Mouse (Mus musculus) forebrain, embryonic 16.5 days (tissue): ENCODE data around the gene Kdm5b. TPM values are rescaled to one million over a fixed set of nuclear protein-coding genes. Genes with fewer than 3 reads are reported as not detected.

ENCODE experiments used
- ATAC-seq: fragments of 200-750 bp; cut with Nextera tagmentation; 2 replicates; pipeline ENCODE4 v1.8.0; 2017; ENCODE audit warnings: mild to moderate bottlenecking, moderate library complexity
- H3K27ac ChIP-seq: fragments of 300-500 bp; sonication (generic); 2 replicates; pipeline ENCODE4 v1.5.1; 2014; ENCODE audit warnings: low read length, control low read depth
- H3K27me3 ChIP-seq: fragments of 300-500 bp; sonication (generic); replicated peaks from 2 replicates; pipeline ENCODE4 v1.6.1; 2014; ENCODE audit warnings: low read length; ENCODE audit not compliant: control insufficient read depth, insufficient read depth
- H3K36me3 ChIP-seq: fragments of 300-500 bp; sonication (generic); 2 replicates; pipeline ENCODE4 v1.6.1; 2014; ENCODE audit not compliant: control insufficient read depth, insufficient read depth
- H3K4me1 ChIP-seq: fragments of 300-500 bp; sonication (generic); replicated peaks from 2 replicates; pipeline ENCODE4 v1.6.1; 2014; ENCODE audit warnings: low read length; ENCODE audit not compliant: control insufficient read depth, insufficient read depth
- H3K4me2 ChIP-seq: fragments of 300-500 bp; sonication (generic); 2 replicates; pipeline ENCODE4 v1.6.1; 2014; ENCODE audit warnings: mild to moderate bottlenecking, low read length, control low read depth
- H3K4me3 ChIP-seq: fragments of 300-500 bp; sonication (generic); replicated peaks from 2 replicates; pipeline ENCODE4 v1.5.1; 2014; ENCODE audit warnings: mild to moderate bottlenecking, low read length, control low read depth
- H3K9ac ChIP-seq: fragments of 300-500 bp; sonication (generic); replicated peaks from 2 replicates; pipeline ENCODE4 v1.6.1; 2014; ENCODE audit warnings: low read depth, low read length, control low read depth
- H3K9me3 ChIP-seq: fragments of 300-500 bp; sonication (generic); 2 replicates; pipeline ENCODE4 v1.6.1; 2016; ENCODE audit warnings: low read length; ENCODE audit not compliant: control insufficient read depth
- WGBS: fragments of 180-500 bp; shearing (Covaris S2); extraction: QIAGEN DNeasy Blood & Tissue Kit; methylation state at CpG from one replicate; pipeline ENCODE4 v1.1.7; 2014; 5-methylcytosine and 5-hydroxymethylcytosine counted together
- polyA plus RNA-seq: library from polyadenylated mRNA; unstranded; fragments of >200 nt; fragmentation: Nextera tagmentation; extraction: Ambion mirVana; gene quantifications from 2 replicates; pipeline ENCODE4 v1.2.1, GENCODE M21; 2015

The Kdm5b gene
- polyA plus RNA-seq, 1 experiment from 2014 or later, result 103 TPM

DNA sequence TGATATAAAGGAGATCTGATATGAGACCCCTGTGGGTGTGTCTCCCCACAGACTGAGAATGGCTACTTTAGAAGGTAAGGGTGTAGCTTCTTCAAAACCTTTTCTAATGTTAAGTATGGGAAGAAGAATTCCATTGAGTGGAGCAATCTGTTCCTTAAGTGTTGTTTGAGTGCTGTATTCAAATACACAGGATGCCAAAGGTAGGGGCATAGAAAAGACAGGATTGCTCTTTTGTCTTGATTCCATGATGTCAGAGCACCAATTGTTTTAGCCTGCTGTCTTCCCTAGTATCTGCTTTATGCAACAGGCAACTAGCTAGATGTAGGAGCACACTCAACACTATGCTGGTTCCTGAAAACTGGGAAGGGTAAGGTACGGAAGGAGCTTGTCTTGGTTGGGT, 24.9 kb upstream of the Kdm5b start:
- Histone ChIP-seq H3K27ac (no peak overlapping the region), H3K36me3 (no peaks in the 10 kb centered on the region), H3K4me2 (no peak overlapping the region), H3K27me3 (no peaks in the 10 kb centered on the region), H3K9me3 (no peaks in the 10 kb centered on the region), H3K4me3 (no peak overlapping the region), H3K9ac (no peak overlapping the region), H3K4me1 (0 out of 2 replicates have a peak, but pooled peaks cover 2% of the 10 kb centered on the region)
- 90% methylated on average over 1 of the region's 1 CpGs for WGBS
- ATAC-seq, result no peak

DNA sequence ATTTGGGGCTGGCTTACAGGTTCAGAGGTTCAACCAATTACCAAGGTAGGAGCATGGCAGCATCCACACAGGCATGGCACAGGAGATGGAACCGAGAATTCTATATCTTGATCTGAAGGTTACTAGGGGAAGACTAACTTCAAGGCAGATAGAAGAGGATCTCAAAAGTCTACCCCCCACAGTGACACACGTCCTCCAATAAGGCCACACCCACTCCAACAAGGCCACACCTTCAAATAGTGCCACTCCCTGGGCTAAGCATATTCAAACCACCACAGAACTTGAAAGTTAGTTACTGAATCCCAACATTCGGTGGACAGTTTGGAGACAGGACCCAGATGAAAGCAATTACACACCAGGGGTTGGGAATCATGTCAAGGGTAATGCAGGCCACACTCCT, 24.5 kb upstream of the Kdm5b start:
- H3K4me1 ChIP-seq, result 0 out of 2 replicates have a peak, but pooled peaks cover 1% of the 10 kb centered on the region
- no peaks in the 10 kb centered on the region for H3K9me3 ChIP-seq
- no peak overlapping the region for H3K9ac ChIP-seq
- H3K4me3 ChIP-seq, result no peak overlapping the region
- ATAC-seq, result no peak
- H3K36me3 ChIP-seq, result no peaks in the 10 kb centered on the region
- no peaks in the 10 kb centered on the region for H3K27me3 ChIP-seq
- H3K4me2 ChIP-seq, result no peak overlapping the region
- 68% methylated on average over 3 of the region's 3 CpGs for WGBS
- no peak overlapping the region for H3K27ac ChIP-seq

GRCm38 (mm10) chr1:134540610-134541009, 19.4 kb upstream of the Kdm5b start:
- Histone ChIP-seq H3K4me1 (no peaks in the 10 kb centered on the region), H3K9me3 (peaks cover 6% of the 10 kb centered on the region), H3K4me3 (no peak overlapping the region), H3K27me3 (no peaks in the 10 kb centered on the region), H3K4me2 (no peak overlapping the region), H3K36me3 (no peaks in the 10 kb centered on the region), H3K9ac (no peak overlapping the region), H3K27ac (no peak overlapping the region)
- WGBS, result 93% methylated on average over 10 of the region's 10 CpGs
- no peak for ATAC-seq

DNA sequence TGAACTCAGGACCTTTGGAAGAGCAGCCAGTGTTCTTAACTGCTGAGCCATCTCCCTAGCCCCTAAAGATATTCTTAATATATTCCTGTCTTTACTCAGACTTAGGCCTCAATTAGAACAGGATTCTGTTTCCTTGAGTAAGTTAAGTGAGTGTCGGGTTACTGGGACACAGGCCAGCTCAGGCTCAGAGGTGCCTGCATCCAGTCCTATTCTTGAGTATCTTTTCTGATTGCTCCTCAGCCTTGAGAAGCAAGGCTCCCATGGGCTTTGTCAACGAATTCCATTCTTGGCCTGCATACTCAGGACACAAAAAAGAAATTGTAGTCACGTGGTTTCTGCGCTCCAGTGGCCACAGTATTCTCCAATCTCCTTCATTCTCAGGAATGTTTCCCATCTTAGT, 11.7 kb upstream of the Kdm5b start:
- no peak overlapping the region for H3K4me2 ChIP-seq
- WGBS, result 49% methylated on average over 4 of the region's 4 CpGs

DNA sequence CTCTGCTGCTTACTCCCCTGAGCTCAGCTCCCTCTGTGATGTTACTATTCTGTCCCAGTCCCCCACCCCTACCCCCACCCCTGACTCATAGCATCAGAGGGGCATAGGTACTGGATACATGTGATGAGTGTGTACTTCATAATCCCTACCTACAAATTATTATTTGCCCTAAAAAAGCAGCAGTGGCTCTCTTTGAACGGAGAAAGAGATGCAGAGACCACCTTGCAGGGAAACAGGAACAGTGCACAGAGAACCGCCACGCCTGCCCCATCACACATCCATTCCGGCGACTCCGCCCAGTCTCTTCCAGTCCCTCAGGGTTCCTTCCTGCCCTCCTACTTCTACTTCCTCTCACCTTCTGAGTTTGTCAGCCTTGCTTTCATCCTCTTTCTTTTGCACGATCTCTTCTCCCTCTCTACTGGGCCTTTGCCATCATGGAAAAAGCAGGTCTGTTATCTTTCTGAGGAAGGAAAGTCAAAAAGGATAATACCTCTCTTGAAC, 10.3 kb upstream of the Kdm5b start, which contains the start of gene Mgat4e:
Gene Mgat4e (minus strand): TSS at position 51 of the 501 bp plus-strand sequence.
- peaks cover 8% of the 10 kb centered on the region for H3K9me3 ChIP-seq
- H3K4me2 ChIP-seq, result no peak within 1 kb of the TSS
- H3K36me3 ChIP-seq, result no peaks in the 10 kb centered on the region
- no peak within 1 kb of the TSS for H3K9ac ChIP-seq
- H3K4me3 ChIP-seq, result no peak within 1 kb of the TSS
- no peak within 1 kb of the TSS for H3K27ac ChIP-seq
- H3K27me3 ChIP-seq, result no peaks in the 10 kb centered on the region
- no peak for ATAC-seq
- no peaks in the 10 kb centered on the region for H3K4me1 ChIP-seq
- WGBS, result 81% methylated on average over 7 of the region's 7 CpGs

More for the DNA sequence above, 11.7 kb upstream of the Kdm5b start:
- H3K4me3 ChIP-seq, result no peak overlapping the region
- ATAC-seq, result no peak
- H3K4me1 ChIP-seq, result no peaks in the 10 kb centered on the region
- H3K27ac ChIP-seq, result no peak overlapping the region
- H3K9ac ChIP-seq, result no peak overlapping the region
- H3K36me3 ChIP-seq, result no peaks in the 10 kb centered on the region
- no peaks in the 10 kb centered on the region for H3K27me3 ChIP-seq
- peaks cover 8% of the 10 kb centered on the region for H3K9me3 ChIP-seq

DNA sequence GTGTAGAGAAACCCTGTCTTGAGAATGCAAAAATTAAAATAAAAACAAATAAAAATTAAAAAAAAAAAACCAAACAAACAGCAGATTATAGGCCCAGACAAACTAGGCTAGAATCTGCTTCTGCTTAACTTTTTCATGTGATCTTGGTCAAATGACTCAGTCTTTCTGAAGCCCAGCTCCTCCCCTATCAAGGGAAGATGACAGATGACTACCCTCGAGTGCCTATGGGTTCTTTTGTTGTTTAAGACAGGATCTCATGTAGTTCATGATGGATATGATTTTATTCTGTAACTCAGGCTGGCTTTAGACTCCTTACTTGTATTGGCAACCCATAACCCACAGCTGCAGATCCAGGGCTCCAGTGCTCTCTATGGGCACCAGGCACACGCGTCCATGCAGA, 8.1 kb upstream of the Kdm5b start:
- no peaks in the 10 kb centered on the region for H3K9me3 ChIP-seq
- no peak for ATAC-seq
- H3K27ac ChIP-seq, result no peak overlapping the region
- no peaks in the 10 kb centered on the region for H3K27me3 ChIP-seq
- H3K4me2 ChIP-seq, result no peak overlapping the region
- WGBS, result 91% methylated on average over 3 of the region's 3 CpGs
- H3K4me3 ChIP-seq, result no peak overlapping the region
- peaks cover 11% of the 10 kb centered on the region for H3K4me1 ChIP-seq
- no peak overlapping the region for H3K9ac ChIP-seq
- no peaks in the 10 kb centered on the region for H3K36me3 ChIP-seq

GRCm38 (mm10) chr1:134552396-134552795, 7.6 kb upstream of the Kdm5b start:
- Histone ChIP-seq H3K27me3 (no peaks in the 10 kb centered on the region), H3K9me3 (no peaks in the 10 kb centered on the region), H3K4me3 (no peak overlapping the region), H3K36me3 (no peaks in the 10 kb centered on the region), H3K4me2 (no peak overlapping the region), H3K9ac (no peak overlapping the region), H3K4me1 (peaks cover 15% of the 10 kb centered on the region), H3K27ac (no peak overlapping the region)
- WGBS, result 70% methylated on average over 3 of the region's 3 CpGs
- ATAC-seq, result no peak

- Histone ChIP-seq H3K27me3 (no peaks in the 10 kb centered on the region), H3K9me3 (no peaks in the 10 kb centered on the region), H3K4me3 (no peak overlapping the region; the same call in 1 of the 2 replicates), H3K4me2 (peak overlapping the region; percentile 82), H3K27ac (no peak overlapping the region), H3K36me3 (no peaks in the 10 kb centered on the region), H3K4me1 (peaks cover 15% of the 10 kb centered on the region), H3K9ac (peak overlapping the region; percentile 96; the same call in 1 of the 2 replicates)
- ATAC-seq, result no peak
- WGBS, result 36% methylated on average over 13 of the region's 13 CpGs
Observed at GRCm38 (mm10) chr1:134555240-134555870, 4.6 kb upstream of the Kdm5b start.

DNA sequence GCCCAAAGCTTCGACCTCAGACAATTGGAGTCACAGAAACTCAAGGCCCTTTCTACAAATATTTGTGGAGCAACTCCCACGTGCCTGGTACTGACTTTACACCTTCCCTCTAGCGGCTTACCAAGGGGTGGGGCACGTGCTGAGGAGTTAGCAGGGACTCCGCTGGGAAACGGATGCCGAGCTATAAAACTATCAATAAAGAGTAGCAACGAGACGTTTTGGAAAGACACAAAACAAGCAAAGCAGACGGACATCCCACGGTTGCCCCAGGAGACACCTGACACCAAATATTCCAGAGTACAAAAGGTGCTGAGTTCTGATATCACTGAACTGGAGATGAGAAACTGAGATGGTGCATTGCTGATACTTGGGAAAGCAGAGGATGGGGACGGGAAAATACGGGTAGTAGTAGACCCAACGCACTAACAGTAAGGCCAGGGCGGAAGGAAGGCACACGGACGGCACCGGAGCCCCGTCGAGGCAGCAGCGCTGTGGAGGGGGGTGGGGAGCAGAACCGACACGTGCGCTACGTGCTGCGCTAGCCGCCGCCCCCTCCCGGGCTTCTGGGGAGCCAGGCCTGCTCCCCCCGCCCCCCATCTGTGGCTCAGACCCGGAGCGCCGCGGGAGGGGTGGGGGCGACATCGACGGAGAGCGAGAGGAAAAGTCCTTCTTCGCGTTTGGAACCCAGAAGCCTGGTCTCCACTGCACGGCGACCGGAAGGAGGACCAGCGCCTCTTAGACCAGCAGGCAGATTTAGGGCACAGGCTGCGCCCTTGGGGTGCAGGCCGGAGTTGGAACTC, 3.9 kb upstream of the Kdm5b start:
- H3K9me3 ChIP-seq, result no peaks in the 10 kb centered on the region
- peak; percentile 48 for ATAC-seq
- H3K4me2 ChIP-seq, result peak overlapping the region; percentile 82
- H3K4me1 ChIP-seq, result peaks cover 15% of the 10 kb centered on the region
- no peaks in the 10 kb centered on the region for H3K27me3 ChIP-seq
- peak overlapping the region; percentile 97 for H3K27ac ChIP-seq
- WGBS, result 1% methylated on average over 44 of the region's 46 CpGs
- peak overlapping the region; percentile 83 for H3K4me3 ChIP-seq
- peak overlapping the region; percentile 96 for H3K9ac ChIP-seq
- no peaks in the 10 kb centered on the region for H3K36me3 ChIP-seq
